Comparison of ENCODE assay signal across 37 mouse cellular contexts in genomic region chr2:144770452-144770941, GRCm38 (mm10). TPM values are rescaled to one million over a fixed set of nuclear protein-coding genes. Genes with fewer than 3 reads are reported as not detected.
DNase-seq lines count a peak whose midpoint lies in the region; ATAC-seq and TF ChIP-seq lines count a peak whose summit lies in the region.
"Had no signal": no experiment of that assay in that cellular context is flagged by ENCODE, and none has a peak within 500 bp of the region (broad histone marks: within the 10 kb centered on the region; RNA-seq: fewer than 3 reads in every experiment).

No protein-coding gene starts in this region.

- WGBS in midbrain, embryonic 10.5 days = 82% methylated on average over 7 of the region's 7 CpGs
- WGBS in midbrain, embryonic 16.5 days = 74% methylated on average over 7 of the region's 7 CpGs
- 63% methylated on average over 7 of the region's 7 CpGs for WGBS in stomach, embryonic 15.5 days
- WGBS in forebrain, postnatal 0 days = 75% methylated on average over 7 of the region's 7 CpGs

- no peak overlapping the region for H3K4me2 ChIP-seq in midbrain, embryonic 16.5 days (ENCODE audit: low read length)
- H3K4me2 ChIP-seq in stomach, embryonic 15.5 days = no peak overlapping the region
- no peak overlapping the region for H3K4me2 ChIP-seq in forebrain, postnatal 0 days (ENCODE audit: low read depth)
- H3K4me2 ChIP-seq: embryonic facial prominence, embryonic 15.5 days; forebrain, embryonic 12.5 days; heart, embryonic 11.5 days; hindbrain, embryonic 13.5 days; midbrain, embryonic 11.5 days; neural tube, embryonic 12.5 days had no signal

- peak overlapping the region; percentile 33; the same call in 1 of the 2 replicates for H3K27ac ChIP-seq in midbrain, embryonic 10.5 days (replicated peaks)
- H3K27ac ChIP-seq in midbrain, embryonic 16.5 days (ENCODE audit: low read length) = no peak overlapping the region
- H3K27ac ChIP-seq in stomach, embryonic 15.5 days = peak overlapping the region; percentile 81
- H3K27ac ChIP-seq in forebrain, postnatal 0 days (ENCODE audit: low read depth, low read length) = no peak overlapping the region
- H3K27ac ChIP-seq: embryonic facial prominence, embryonic 15.5 days; forebrain, embryonic 12.5 days; hindbrain, embryonic 13.5 days; liver, embryonic 14.5 days; neural tube, embryonic 12.5 days had no signal

- H3K27me3 ChIP-seq in midbrain, embryonic 10.5 days (ENCODE audit: low read depth, poor library complexity, severe bottlenecking) = no peaks in the 10 kb centered on the region
- H3K27me3 ChIP-seq in midbrain, embryonic 16.5 days (ENCODE audit: control insufficient read depth, insufficient read depth, low read depth, low read length) = no peaks in the 10 kb centered on the region
- no peaks in the 10 kb centered on the region for H3K27me3 ChIP-seq in stomach, embryonic 15.5 days (replicated peaks)
- no peaks in the 10 kb centered on the region for H3K27me3 ChIP-seq in forebrain, postnatal 0 days (ENCODE audit: insufficient read depth, low read length)
- H3K27me3 ChIP-seq: embryonic facial prominence, embryonic 15.5 days; forebrain, embryonic 12.5 days; hindbrain, embryonic 13.5 days; neural tube, embryonic 12.5 days; Patski had no signal

- H3K4me3 ChIP-seq in midbrain, embryonic 10.5 days = no peak overlapping the region
- H3K4me3 ChIP-seq in midbrain, embryonic 16.5 days (ENCODE audit: low read depth, low read length) = no peak overlapping the region
- H3K4me3 ChIP-seq in stomach, embryonic 15.5 days (replicated peaks) = no peak overlapping the region
- no peak overlapping the region for H3K4me3 ChIP-seq in forebrain, postnatal 0 days (ENCODE audit: low read depth, low read length)
- H3K4me3 ChIP-seq: embryonic facial prominence, embryonic 15.5 days; forebrain, embryonic 12.5 days; hindbrain, embryonic 13.5 days; myocyte; neural tube, embryonic 12.5 days had no signal

- no peaks in the 10 kb centered on the region; the same call in 1 of the 2 replicates for H3K9me3 ChIP-seq in midbrain, embryonic 10.5 days (replicated peaks)
- H3K9me3 ChIP-seq in midbrain, embryonic 16.5 days (replicated peaks; ENCODE audit: control insufficient read depth, low read length, poor library complexity, severe bottlenecking) = peaks cover 9% of the 10 kb centered on the region; the same call in 1 of the 2 replicates
- no peaks in the 10 kb centered on the region for H3K9me3 ChIP-seq in stomach, embryonic 15.5 days
- no peaks in the 10 kb centered on the region for H3K9me3 ChIP-seq in forebrain, postnatal 0 days (ENCODE audit: low read length)
- H3K9me3 ChIP-seq: embryonic facial prominence, embryonic 15.5 days; forebrain, embryonic 12.5 days; hindbrain, embryonic 13.5 days had no signal

- TF ChIP-seq CTCF in forebrain, postnatal 0 days (IDR thresholded peaks at IDR 0.05; ENCODE audit: low read depth) = no peak

- ATAC-seq in midbrain, embryonic 16.5 days = no peak
- ATAC-seq in stomach, embryonic 15.5 days (ENCODE audit: insufficient read depth, low FRiP score, low read depth) = 0 out of 2 replicates have a peak, but pooled peaks have one; percentile 12
- ATAC-seq in forebrain, postnatal 0 days = no peak
- ATAC-seq: lung, postnatal 0 days; Patski had no signal

- peaks cover 24% of the 10 kb centered on the region for H3K4me1 ChIP-seq in midbrain, embryonic 10.5 days
- H3K4me1 ChIP-seq in midbrain, embryonic 16.5 days (ENCODE audit: control insufficient read depth, insufficient read depth, low read length) = peaks cover 7% of the 10 kb centered on the region; the same call in 1 of the 2 replicates
- H3K4me1 ChIP-seq in stomach, embryonic 15.5 days = peaks cover 4% of the 10 kb centered on the region; the same call in 1 of the 2 replicates
- no peaks in the 10 kb centered on the region for H3K4me1 ChIP-seq in forebrain, postnatal 0 days (ENCODE audit: insufficient read depth)
- H3K4me1 ChIP-seq: embryonic facial prominence, embryonic 15.5 days; hindbrain, embryonic 13.5 days; neural tube, embryonic 12.5 days had no signal

- intact Hi-C loops in heart, postnatal 36 days (cut with DNase I) = no loop called here

- no peak overlapping the region for H3K9ac ChIP-seq in midbrain, embryonic 16.5 days (ENCODE audit: low read depth, low read length)
- no peak overlapping the region for H3K9ac ChIP-seq in stomach, embryonic 15.5 days
- no peak overlapping the region for H3K9ac ChIP-seq in forebrain, postnatal 0 days
- H3K9ac ChIP-seq: embryonic facial prominence, embryonic 15.5 days; forebrain, embryonic 12.5 days; hindbrain, embryonic 13.5 days; liver, embryonic 14.5 days; neural tube, embryonic 12.5 days had no signal

- DNase-seq in heart, adult 11 months = peak; percentile 23
- no peak for DNase-seq in heart, postnatal 36 days
- DNase-seq in midbrain, embryonic 10.5 days (ENCODE audit: low spot score) = no peak
- DNase-seq in forebrain, postnatal 0 days = no peak
- DNase-seq in embryo, embryonic 9.5 days (ENCODE audit: extremely low spot score) = no peak
- DNase-seq: adrenal gland, postnatal 14 days; cerebellum, adult 11 months; cerebellum, adult 9-10 months; embryo, embryonic 11 days; gastrocnemius, postnatal 25 days; heart, adult 18-20 months; heart, postnatal 4 days; kidney, adult 8-10 months; kidney, postnatal 10 days; liver; right cerebral cortex, adult 18-20 months; thymus, postnatal 14 days had no signal

- H3K36me3 ChIP-seq in midbrain, embryonic 10.5 days = no peaks in the 10 kb centered on the region
- H3K36me3 ChIP-seq in midbrain, embryonic 16.5 days (ENCODE audit: control insufficient read depth, insufficient read depth, low read length) = 0 out of 2 replicates have a peak, but pooled peaks cover 3% of the 10 kb centered on the region
- H3K36me3 ChIP-seq in stomach, embryonic 15.5 days = no peaks in the 10 kb centered on the region
- H3K36me3 ChIP-seq in forebrain, postnatal 0 days (ENCODE audit: insufficient read depth) = no peaks in the 10 kb centered on the region
- H3K36me3 ChIP-seq: embryonic facial prominence, embryonic 15.5 days; forebrain, embryonic 12.5 days; hindbrain, embryonic 13.5 days; neural tube, embryonic 12.5 days had no signal

RNA-seq across cellular contexts. Expression of gene Scp2d1, which starts 53.0 kb away (rescaled TPM):
- total RNA-seq in heart, postnatal 36 days (2021) = not detected
- polyA plus RNA-seq in midbrain, embryonic 10.5 days (2016; fragmentation: Nextera tagmentation; extraction: Ambion mirVana) = not detected in 2 replicates
- polyA plus RNA-seq in midbrain, embryonic 16.5 days (2015; fragmentation: Nextera tagmentation; extraction: Ambion mirVana) = not detected in 2 replicates
- polyA plus RNA-seq in stomach, embryonic 15.5 days (2015; fragmentation: Nextera tagmentation; extraction: Ambion mirVana) = not detected in 2 replicates
- total RNA-seq in forebrain, postnatal 0 days (2014; rRNA removed) = 0.43 TPM in 1 of 2 replicates, not detected in the other
- not detected in 2 replicates for polyA plus RNA-seq in forebrain, postnatal 0 days (2015; fragmentation: Nextera tagmentation; extraction: Ambion mirVana)
- total RNA-seq: adrenal gland, postnatal 14 days; gastrocnemius, adult 18-20 months; gastrocnemius, postnatal 25 days; heart, adult 18-20 months; heart, postnatal 4 days; left cerebral cortex, postnatal 14 days; MEL; midbrain, postnatal 0 days had no signal
- polyA plus RNA-seq: embryonic facial prominence, embryonic 15.5 days; forebrain, embryonic 12.5 days; heart, embryonic 11.5 days; heart, embryonic 16.5 days; hindbrain, embryonic 13.5 days; large intestine, adult 2 months; limb, embryonic 11.5 days; liver, embryonic 14.5 days; lung, postnatal 0 days; midbrain, embryonic 11.5 days; midbrain, postnatal 0 days; myocyte; neural tube, embryonic 12.5 days; Patski; spleen, adult 2 months had no signal

Comparison
In these comparisons a context has a peak if more than half of its experiments do, and no peak if none do; other contexts are left out.
1. H3K27ac ChIP-seq: peak in midbrain, embryonic 10.5 days (single experiment) and stomach, embryonic 15.5 days (single experiment); none in midbrain, embryonic 16.5 days (single experiment) and forebrain, postnatal 0 days (single experiment).